Mouse (Mus musculus) lung, embryonic 16.5 days (tissue): ENCODE data around the gene Tifab. TPM values are rescaled to one million over a fixed set of nuclear protein-coding genes. Genes with fewer than 3 reads are reported as not detected.
A peak's percentile ranks its signal among the peaks of the same experiment; 100 is the strongest.

Experiments
- ATAC-seq: fragments of 200-750 bp; cut with Nextera tagmentation; 2 replicates; pipeline ENCODE4 v1.8.0; 2017; ENCODE audit warnings: low read depth, mild to moderate bottlenecking, moderate library complexity
- H3K27ac ChIP-seq: fragments of 300-500 bp; sonication (generic); 2 replicates; pipeline ENCODE4 v1.5.1; 2014; ENCODE audit warnings: mild to moderate bottlenecking, control low read depth, low read length
- H3K27me3 ChIP-seq: fragments of 300-500 bp; sonication (generic); 2 replicates; pipeline ENCODE4 v1.6.1; 2014; ENCODE audit warnings: low read depth, low read length, mixed read lengths; ENCODE audit not compliant: control insufficient read depth, insufficient read depth
- H3K36me3 ChIP-seq: fragments of 300-500 bp; sonication (generic); 2 replicates; pipeline ENCODE4 v1.6.1; 2014; ENCODE audit warnings: low read length; ENCODE audit not compliant: control insufficient read depth, insufficient read depth
- H3K4me1 ChIP-seq: fragments of 300-500 bp; sonication (generic); replicated peaks from 2 replicates; pipeline ENCODE4 v1.6.1; 2014; ENCODE audit warnings: low read length, mixed read lengths; ENCODE audit not compliant: control insufficient read depth, insufficient read depth
- H3K4me2 ChIP-seq: fragments of 300-500 bp; sonication (generic); 2 replicates; pipeline ENCODE4 v1.6.1; 2014; ENCODE audit warnings: low read depth, low read length, control low read depth
- H3K4me3 ChIP-seq: fragments of 300-500 bp; sonication (generic); 2 replicates; pipeline ENCODE4 v1.5.1; 2014; ENCODE audit warnings: mild to moderate bottlenecking, low read length, control low read depth
- H3K9ac ChIP-seq: fragments of 300-500 bp; sonication (generic); 2 replicates; pipeline ENCODE4 v1.6.1; 2014; ENCODE audit warnings: low read length, control low read depth
- H3K9me3 ChIP-seq: fragments of 300-500 bp; sonication (generic); 2 replicates; pipeline ENCODE4 v1.6.1; 2016; ENCODE audit warnings: low read length; ENCODE audit not compliant: control insufficient read depth
- WGBS: fragments of 180-500 bp; shearing (Covaris S2); extraction: QIAGEN DNeasy Blood & Tissue Kit; methylation state at CpG from one replicate; pipeline ENCODE4 v1.1.7; 2014; 5-methylcytosine and 5-hydroxymethylcytosine counted together
- polyA plus RNA-seq: library from polyadenylated mRNA; unstranded; fragments of >200 nt; fragmentation: Nextera tagmentation; extraction: Ambion mirVana; gene quantifications from 2 replicates; pipeline ENCODE4 v1.2.1, GENCODE M21; 2015

Tifab gene
- polyA plus RNA-seq, 1 experiment from 2014 or later: 4.0 TPM

DNA sequence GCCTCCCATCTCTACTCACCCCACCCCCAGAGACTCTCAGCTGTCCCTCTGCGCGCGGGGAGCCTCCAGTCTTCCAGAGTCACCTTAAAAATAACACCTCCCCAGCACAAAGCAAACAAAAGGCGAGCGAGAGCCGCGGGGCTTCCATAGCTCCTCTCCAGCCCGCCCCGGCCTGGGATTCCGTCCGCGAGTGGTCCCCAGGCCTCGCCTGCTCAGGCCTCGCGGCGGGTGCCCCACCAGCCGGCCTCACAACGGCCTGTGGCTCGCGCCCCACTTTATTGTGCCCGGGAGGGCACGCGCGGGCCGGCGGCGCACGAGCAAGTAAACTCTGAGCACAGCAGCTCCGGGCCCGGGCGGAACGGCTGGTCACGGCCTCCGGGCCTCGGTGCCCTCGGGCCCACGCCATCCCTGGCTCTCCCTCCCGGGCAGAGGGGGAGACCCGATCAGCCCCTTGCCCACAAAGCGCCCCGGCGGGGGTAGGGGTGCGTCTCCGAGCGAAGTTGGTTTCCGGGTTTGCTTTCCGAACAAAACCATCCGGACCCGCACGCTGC is 44.0 kb downstream of the Tifab start:
- H3K27ac ChIP-seq: peak overlapping the region; percentile 78
- no peaks in the 10 kb centered on the region for H3K36me3 ChIP-seq
- H3K4me1 ChIP-seq: peaks cover 21% of the 10 kb centered on the region
- peak overlapping the region; percentile 86 for H3K4me3 ChIP-seq
- ATAC-seq: peak; percentile 34
- under 1% methylated on average over 47 of the region's 50 CpGs for WGBS
- no peaks in the 10 kb centered on the region for H3K27me3 ChIP-seq
- H3K4me2 ChIP-seq: peak overlapping the region; percentile 77
- H3K9ac ChIP-seq: peak overlapping the region; percentile 98
- H3K9me3 ChIP-seq: no peaks in the 10 kb centered on the region

DNA sequence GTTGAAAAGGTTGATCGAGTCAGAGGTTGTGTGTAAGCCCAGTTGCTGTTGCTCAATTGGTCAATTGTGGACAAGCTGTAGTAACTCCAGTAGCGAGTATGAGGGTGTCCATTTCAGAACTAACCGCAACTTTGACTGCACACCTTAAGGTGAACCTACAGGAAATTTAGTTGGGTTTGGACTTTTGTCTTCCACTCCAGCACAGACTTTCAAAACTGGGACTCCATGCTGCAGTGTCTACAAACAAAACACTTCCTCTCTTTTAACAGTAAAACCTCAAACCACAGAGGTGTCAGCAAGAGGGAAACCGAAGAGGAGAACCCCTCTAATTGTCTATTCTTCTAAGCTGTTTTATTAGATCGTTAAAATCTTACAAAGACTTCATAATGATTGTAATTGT is 44.7 kb downstream of the Tifab start:
- WGBS: 35% methylated on average over 5 of the region's 5 CpGs
- Histone ChIP-seq H3K4me1 (peaks cover 21% of the 10 kb centered on the region), H3K36me3 (no peaks in the 10 kb centered on the region; the same call in 1 of the 2 replicates), H3K4me2 (peak overlapping the region; percentile 77), H3K4me3 (peak overlapping the region; percentile 86), H3K27ac (no peak overlapping the region), H3K9me3 (no peaks in the 10 kb centered on the region), H3K27me3 (no peaks in the 10 kb centered on the region), H3K9ac (peak overlapping the region; percentile 98)
- ATAC-seq: no peak

DNA sequence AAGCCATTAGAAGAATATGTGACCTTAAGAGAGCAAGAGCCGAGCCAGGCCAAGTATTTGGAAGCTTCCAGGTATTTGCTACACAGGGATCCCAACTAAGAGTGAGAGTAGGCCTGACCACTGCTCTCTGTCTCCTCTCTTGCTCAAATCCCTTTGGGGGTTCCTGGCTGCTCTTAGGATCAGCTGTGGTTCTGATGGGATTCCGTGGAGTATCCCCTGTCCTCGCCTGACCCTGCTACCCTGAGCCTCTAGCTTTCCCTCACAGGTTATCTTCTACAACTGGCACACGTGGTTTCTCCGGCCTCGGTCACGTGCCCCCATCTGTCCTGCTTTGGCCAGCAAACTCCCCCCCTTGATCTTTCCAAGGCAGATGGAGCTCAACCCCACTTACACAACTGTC is 45.7 kb downstream of the Tifab start:
- 69% methylated on average over 7 of the region's 7 CpGs for WGBS
- Histone ChIP-seq H3K9ac (no peak overlapping the region), H3K4me2 (0 out of 2 replicates have a peak overlapping the region, but pooled peaks have one; percentile 77), H3K9me3 (no peaks in the 10 kb centered on the region), H3K4me3 (no peak overlapping the region), H3K4me1 (peaks cover 21% of the 10 kb centered on the region), H3K27me3 (no peaks in the 10 kb centered on the region), H3K36me3 (peaks cover 5% of the 10 kb centered on the region), H3K27ac (no peak overlapping the region)
- ATAC-seq: no peak

DNA sequence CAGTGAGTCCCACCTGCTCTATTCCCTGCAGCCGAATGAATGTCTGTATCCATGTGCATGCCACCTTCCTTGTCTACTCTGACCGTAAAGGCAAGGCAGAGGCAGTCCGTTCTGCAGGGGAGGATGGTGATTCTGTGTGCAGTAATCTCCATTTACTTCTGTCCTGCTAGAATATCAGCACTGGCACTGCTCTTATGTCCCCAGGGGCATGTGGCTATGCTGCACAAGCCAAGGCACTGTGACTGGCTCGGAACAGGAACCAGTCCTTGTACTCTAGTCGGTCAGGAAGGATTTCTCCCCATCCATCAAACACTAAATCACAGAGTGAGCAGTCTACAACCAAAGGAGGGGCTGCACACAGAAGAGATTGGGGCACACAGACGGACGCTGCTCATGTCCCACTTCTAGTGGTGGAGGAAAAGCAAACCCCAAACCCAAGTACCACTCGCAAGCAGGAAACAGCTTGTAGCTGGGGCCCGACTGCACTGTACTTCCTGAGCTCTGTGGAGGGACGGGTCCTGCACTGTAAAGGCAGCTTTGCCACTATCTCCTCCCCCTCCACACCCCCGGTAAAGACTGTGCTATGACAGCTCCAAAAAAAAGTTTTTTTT is 46.3 kb downstream of the Tifab start:
- no peak overlapping the region for H3K4me3 ChIP-seq
- H3K36me3 ChIP-seq: peaks cover 10% of the 10 kb centered on the region
- no peaks in the 10 kb centered on the region for H3K27me3 ChIP-seq
- H3K27ac ChIP-seq: no peak overlapping the region
- no peak for ATAC-seq
- H3K9me3 ChIP-seq: no peaks in the 10 kb centered on the region
- H3K4me1 ChIP-seq: peaks cover 21% of the 10 kb centered on the region
- H3K9ac ChIP-seq: no peak overlapping the region
- no peak overlapping the region for H3K4me2 ChIP-seq
- 53% methylated on average over 11 of the region's 11 CpGs for WGBS

DNA sequence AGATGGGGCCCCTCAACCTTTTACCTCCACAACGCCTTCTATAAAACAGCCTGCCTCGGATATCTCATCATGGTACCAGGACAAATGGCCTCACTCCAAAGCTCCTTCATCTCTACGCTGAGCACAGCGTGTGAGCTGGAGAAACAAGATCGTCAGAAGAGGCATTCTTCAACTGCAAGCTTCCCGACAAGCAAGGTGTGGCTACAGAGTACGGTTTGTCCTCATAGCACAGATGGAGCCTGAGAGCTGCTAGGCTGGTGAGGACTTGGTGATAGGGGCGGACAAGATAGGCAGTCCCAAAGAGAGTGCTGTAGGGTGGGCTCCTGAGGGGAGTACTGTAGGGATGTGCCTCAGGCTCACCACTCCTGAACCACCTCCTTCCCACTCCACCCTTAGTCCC is 48.1 kb downstream of the Tifab start:
- no peak overlapping the region for H3K9ac ChIP-seq
- no peak for ATAC-seq
- peaks cover 24% of the 10 kb centered on the region for H3K36me3 ChIP-seq
- no peak overlapping the region for H3K27ac ChIP-seq
- 68% methylated on average over 8 of the region's 8 CpGs for WGBS
- H3K4me1 ChIP-seq: peaks cover 18% of the 10 kb centered on the region
- H3K4me3 ChIP-seq: no peak overlapping the region
- H3K27me3 ChIP-seq: no peaks in the 10 kb centered on the region
- no peaks in the 10 kb centered on the region for H3K9me3 ChIP-seq
- no peak overlapping the region for H3K4me2 ChIP-seq

DNA sequence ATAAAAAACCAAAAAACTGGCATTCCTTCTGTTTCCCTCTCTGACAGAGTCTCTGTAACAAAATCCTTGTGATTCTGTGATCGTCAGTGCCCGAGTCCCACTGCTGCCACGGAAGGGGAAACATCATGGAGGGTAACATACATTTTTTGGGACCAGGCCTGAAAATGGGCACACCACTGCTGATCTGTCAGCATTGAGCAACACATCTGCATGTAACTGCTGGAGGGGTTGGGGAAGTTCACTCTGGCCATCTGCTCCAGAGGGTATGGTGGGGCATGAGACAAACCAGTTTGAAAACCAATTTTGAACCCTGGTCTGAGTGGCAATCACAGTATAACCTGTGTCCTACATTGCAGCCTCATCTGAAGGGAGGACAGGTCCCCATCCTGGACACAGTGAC is 49.1 kb downstream of the Tifab start:
- WGBS: 95% methylated on average over 3 of the region's 3 CpGs

DNA sequence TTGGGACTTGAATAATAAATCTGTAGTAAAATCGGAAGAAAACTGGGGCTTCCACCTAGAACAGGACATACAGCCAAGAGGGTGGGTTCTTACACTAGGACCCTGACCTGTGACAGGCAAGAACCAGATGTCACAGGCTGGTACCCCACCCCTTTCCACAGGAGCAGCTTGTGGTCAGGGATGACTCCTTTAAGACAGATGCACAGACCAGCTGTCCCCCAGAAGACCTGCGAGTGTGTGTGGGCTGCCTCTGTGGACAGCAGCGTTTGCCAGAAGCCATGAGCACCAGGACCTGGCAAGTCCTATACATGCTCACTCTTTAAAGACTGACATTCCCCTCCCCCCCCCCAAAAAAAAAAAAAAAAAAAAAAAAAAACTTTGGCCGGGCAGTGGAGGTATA is 49.7 kb downstream of the Tifab start:
- no peaks in the 10 kb centered on the region for H3K27me3 ChIP-seq
- H3K4me1 ChIP-seq: peaks cover 15% of the 10 kb centered on the region
- ATAC-seq: no peak
- H3K4me3 ChIP-seq: no peak overlapping the region
- no peak overlapping the region for H3K4me2 ChIP-seq
- peaks cover 38% of the 10 kb centered on the region for H3K36me3 ChIP-seq
- no peaks in the 10 kb centered on the region for H3K9me3 ChIP-seq
- no peak overlapping the region for H3K27ac ChIP-seq
- WGBS: 64% methylated on average over 4 of the region's 4 CpGs
- H3K9ac ChIP-seq: no peak overlapping the region

More for the DNA sequence above, 49.1 kb downstream of the Tifab start:
- Histone ChIP-seq H3K9me3 (no peaks in the 10 kb centered on the region), H3K36me3 (peaks cover 33% of the 10 kb centered on the region), H3K27ac (no peak overlapping the region), H3K4me1 (peaks cover 18% of the 10 kb centered on the region), H3K4me3 (no peak overlapping the region), H3K9ac (no peak overlapping the region), H3K27me3 (no peaks in the 10 kb centered on the region), H3K4me2 (no peak overlapping the region)
- ATAC-seq: no peak

DNA sequence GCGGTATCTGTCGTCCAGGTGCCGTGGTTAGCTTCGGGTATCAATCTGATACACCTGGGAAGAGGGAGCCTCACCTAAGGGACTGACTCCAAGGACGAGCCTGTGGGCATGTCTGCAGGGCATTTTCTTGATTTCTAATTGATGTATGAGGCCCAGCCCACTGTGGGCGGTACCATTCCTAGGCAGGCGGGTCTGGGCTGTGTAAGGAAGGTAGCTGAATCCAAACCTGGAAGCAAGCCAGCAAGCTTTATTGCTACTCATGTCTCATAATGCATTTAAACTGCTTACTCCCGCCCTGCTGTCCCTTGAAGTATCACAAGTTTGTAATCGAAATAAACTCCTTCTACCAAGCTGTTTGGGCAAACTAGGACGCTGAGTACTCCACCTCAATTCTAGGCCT is 53.1 kb downstream of the Tifab start:
- Histone ChIP-seq H3K27ac (no peak overlapping the region), H3K9me3 (no peaks in the 10 kb centered on the region), H3K27me3 (no peaks in the 10 kb centered on the region), H3K36me3 (peaks cover 47% of the 10 kb centered on the region), H3K4me2 (no peak overlapping the region), H3K9ac (no peak overlapping the region), H3K4me1 (no peaks in the 10 kb centered on the region), H3K4me3 (no peak overlapping the region)
- WGBS: 85% methylated on average over 10 of the region's 10 CpGs
- no peak for ATAC-seq
